Mouse (Mus musculus): ENCODE data around the gene P2rx7. TPM values are rescaled to one million over a fixed set of nuclear protein-coding genes. Genes with fewer than 3 reads are reported as not detected.

P2rx7 gene
- polyA plus RNA-seq, 1 experiment from 2014 or later = 46.6 TPM

Other genes with a start within 250 kb of the P2rx7 start
- 25.3 to 29.1 TPM (median 26.9 TPM) in 3 replicates for gene Anapc7, start 222.2 kb upstream of the P2rx7 start, polyA plus RNA-seq (2018)
- gene Atp2a2, start 141.7 kb upstream of the P2rx7 start, polyA plus RNA-seq (2018) = 72.1 to 135 TPM (median 74.7 TPM) in 3 replicates
- gene Ift81, start 29.4 kb upstream of the P2rx7 start, polyA plus RNA-seq (2018) = 1.1 to 2.5 TPM (median 1.2 TPM) in 3 replicates
- gene P2rx4, start 63.6 kb downstream of the P2rx7 start, polyA plus RNA-seq (2018) = 203 to 517 TPM (median 444 TPM) in 3 replicates
- gene Camkk2, start 135.5 kb downstream of the P2rx7 start, polyA plus RNA-seq (2018) = 20.9 to 39.4 TPM (median 25.3 TPM) in 3 replicates
- gene Anapc5, start 177.4 kb downstream of the P2rx7 start, polyA plus RNA-seq (2018) = 96.1 to 114 TPM (median 102 TPM) in 3 replicates
- 17.3 to 25.3 TPM (median 18.3 TPM) in 3 replicates for gene Rnf34, start 206.1 kb downstream of the P2rx7 start, polyA plus RNA-seq (2018)